Mouse (Mus musculus) heart, embryonic 15.5 days (tissue): ENCODE measurements around the gene Gm20671. TPM values are rescaled to one million over a fixed set of nuclear protein-coding genes. Genes with fewer than 3 reads are reported as not detected.
"Not testable (repeated sequence)": the region's sequence is repeated elsewhere in the genome, so short reads cannot be mapped to it uniquely, and the experiment has no call there.

Experiments
- ATAC-seq: fragments of 200-750 bp; cut with Nextera tagmentation; replicated peaks from 2 replicates; pipeline ENCODE4 v1.8.0; 2017; ENCODE audit warnings: low read depth, moderate TSS enrichment; ENCODE audit not compliant: insufficient number of reproducible peaks, insufficient read depth, low FRiP score
- H3K27ac ChIP-seq: fragments of 300-500 bp; sonication (generic); 2 replicates; pipeline ENCODE4 v1.5.1; 2015; ENCODE audit warnings: mild to moderate bottlenecking, inconsistent platforms
- H3K27me3 ChIP-seq: fragments of 300-500 bp; sonication (generic); 2 replicates; pipeline ENCODE4 v1.6.1; 2015; ENCODE audit warnings: inconsistent platforms
- H3K36me3 ChIP-seq: fragments of 300-500 bp; sonication (generic); 2 replicates; pipeline ENCODE4 v1.6.1; 2015; ENCODE audit warnings: mild to moderate bottlenecking, inconsistent platforms
- H3K4me1 ChIP-seq: fragments of 300-500 bp; sonication (generic); replicated peaks from 2 replicates; pipeline ENCODE4 v1.6.1; 2015; ENCODE audit warnings: inconsistent platforms
- H3K4me2 ChIP-seq: fragments of 300-500 bp; sonication (generic); 2 replicates; pipeline ENCODE4 v1.6.1; 2015; ENCODE audit warnings: inconsistent platforms, mild to moderate bottlenecking, moderate library complexity
- H3K4me3 ChIP-seq: fragments of 300-500 bp; sonication (generic); 2 replicates; pipeline ENCODE4 v1.5.1; 2015; ENCODE audit warnings: mild to moderate bottlenecking, inconsistent platforms
- H3K9ac ChIP-seq: fragments of 300-500 bp; sonication (generic); 2 replicates; pipeline ENCODE4 v1.6.1; 2015; ENCODE audit warnings: mild to moderate bottlenecking, inconsistent platforms
- H3K9me3 ChIP-seq: fragments of 300-500 bp; sonication (generic); replicated peaks from 2 replicates; pipeline ENCODE4 v1.6.1; 2016; ENCODE audit warnings: inconsistent platforms
- WGBS: fragments of 180-500 bp; shearing (Covaris S2); methylation state at CpG from one replicate; pipeline ENCODE4 v1.1.7; 2015; ENCODE audit warnings: mixed read lengths; 5-methylcytosine and 5-hydroxymethylcytosine counted together
- polyA plus RNA-seq: library from polyadenylated mRNA; unstranded; fragments of >200 nt; fragmentation: Nextera tagmentation; extraction: Ambion mirVana; gene quantifications from 2 replicates; pipeline ENCODE4 v1.2.1, GENCODE M21; 2015

The Gm20671 gene
- not detected in 2 replicates for polyA plus RNA-seq

- Histone ChIP-seq H3K4me1 (no peaks in the 10 kb centered on the region), H3K27me3 (no peaks in the 10 kb centered on the region), H3K27ac (no peak within 1 kb of the TSS), H3K36me3 (peaks cover 63% of the 10 kb centered on the region), H3K9ac (no peak within 1 kb of the TSS), H3K4me3 (no peak within 1 kb of the TSS), H3K9me3 (no peaks in the 10 kb centered on the region), H3K4me2 (no peak within 1 kb of the TSS)
- WGBS, result 76% methylated on average over 7 of the region's 7 CpGs
- no peak for ATAC-seq
Observed at GRCm38 (mm10) chr5:32827009-32827408, at the start of gene Gm20671. TSS of gene Gm20671 (minus strand) at chr5:32827109.

- Histone ChIP-seq H3K4me3 (no peak overlapping the region), H3K27me3 (no peaks in the 10 kb centered on the region), H3K27ac (no peak overlapping the region), H3K36me3 (peaks cover 59% of the 10 kb centered on the region), H3K9me3 (no peaks in the 10 kb centered on the region), H3K9ac (no peak overlapping the region), H3K4me1 (no peaks in the 10 kb centered on the region), H3K4me2 (no peak overlapping the region)
- ATAC-seq, result no peak
- WGBS, result 91% methylated on average over 5 of the region's 5 CpGs
Observed at GRCm38 (mm10) chr5:32872346-32872745, 45.4 kb upstream of the Gm20671 start.

DNA sequence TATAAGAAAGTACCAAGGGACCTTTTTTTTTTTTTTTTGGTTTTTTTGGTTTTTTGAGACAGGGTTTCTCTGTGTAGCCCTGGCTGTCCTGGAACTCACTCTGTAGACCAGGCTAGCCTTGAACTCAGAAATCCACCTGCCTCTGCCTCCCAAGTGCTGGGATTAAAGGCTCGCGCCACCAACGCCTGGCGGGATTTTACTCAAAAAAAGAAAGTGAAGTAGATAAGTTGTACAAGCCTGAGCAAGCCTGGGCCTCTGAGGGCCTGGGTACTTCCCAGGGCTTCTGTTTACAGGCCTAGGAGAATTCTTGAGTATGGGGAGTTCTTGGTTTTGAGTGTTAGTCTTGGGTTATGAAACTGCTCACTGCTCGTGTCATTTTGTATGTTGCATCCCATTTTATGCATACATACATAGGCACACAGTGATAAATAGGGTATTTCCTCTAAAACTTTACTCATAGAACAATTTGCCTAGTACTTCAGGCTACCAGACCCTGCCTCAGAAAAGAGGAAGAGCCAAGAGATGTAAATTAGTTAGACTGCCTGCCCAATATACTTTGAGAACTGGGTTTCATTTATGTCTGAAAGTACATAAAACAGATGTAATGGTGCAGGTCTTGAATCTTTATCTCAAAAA, 42.6 kb upstream of the Gm20671 start:
- no peak for ATAC-seq
- Histone ChIP-seq H3K4me1 (peaks cover under 1% of the 10 kb centered on the region), H3K9ac (no peak overlapping the region), H3K36me3 (peaks cover 47% of the 10 kb centered on the region), H3K4me3 (no peak overlapping the region), H3K27ac (no peak overlapping the region), H3K4me2 (no peak overlapping the region), H3K9me3 (no peaks in the 10 kb centered on the region), H3K27me3 (no peaks in the 10 kb centered on the region)
- WGBS, result 97% methylated on average over 5 of the region's 5 CpGs

DNA sequence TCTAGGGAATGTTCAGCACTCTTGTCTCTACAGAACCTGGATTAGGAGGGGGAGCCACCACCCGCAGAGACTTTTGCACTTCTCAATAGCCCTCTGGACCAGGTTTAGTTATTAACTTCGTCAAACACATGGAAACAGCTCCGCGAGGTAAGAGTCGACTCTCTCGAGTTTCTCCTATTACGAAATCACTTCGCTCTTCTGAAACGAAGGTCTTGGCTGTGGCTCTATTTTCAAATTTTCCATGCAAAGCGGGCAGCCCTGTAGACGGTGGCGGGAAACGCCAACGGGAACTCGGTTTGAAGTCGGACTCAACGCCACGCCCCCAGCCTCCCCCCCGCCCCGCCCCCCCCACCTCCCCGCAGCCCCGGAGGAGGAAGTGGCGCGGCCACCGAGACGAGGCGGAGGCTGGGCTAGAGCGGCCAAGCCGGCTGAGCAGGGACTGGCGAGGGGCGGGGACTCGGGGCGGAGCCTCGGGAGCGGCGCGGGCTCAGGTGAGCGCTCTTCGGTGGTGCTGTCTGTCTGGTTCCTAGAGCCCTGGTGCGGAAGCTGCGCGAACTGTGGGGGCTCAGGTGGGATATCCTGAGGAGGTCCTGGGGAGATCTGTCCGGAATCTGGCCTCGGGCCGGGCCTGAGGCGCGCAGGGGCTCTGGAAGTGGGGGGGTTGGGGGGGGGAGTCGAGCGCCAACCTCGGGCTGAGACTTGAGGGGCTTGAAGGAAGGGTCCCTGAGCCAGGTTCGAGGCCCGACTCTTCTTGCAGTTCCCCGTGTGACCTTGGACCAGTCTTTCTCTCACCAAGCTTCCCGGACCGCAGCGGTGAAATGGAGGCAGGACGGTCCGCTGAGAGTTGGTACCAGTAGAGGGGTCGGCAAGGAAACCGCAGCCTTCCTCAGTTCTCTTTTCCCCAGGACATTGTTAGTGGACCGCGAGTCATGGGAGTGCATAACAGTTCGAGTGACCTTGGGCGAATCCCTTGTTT, 36.6 kb upstream of the Gm20671 start, which contains the start of gene Depdc5:
TSS of gene Depdc5 (plus strand) at position 449 of the 976 bp plus-strand sequence.
- Histone ChIP-seq H3K36me3 (peaks cover 14% of the 10 kb centered on the region), H3K4me3 (peak within 1 kb of the TSS; percentile 86), H3K4me2 (peak within 1 kb of the TSS; percentile 81), H3K4me1 (peaks cover 6% of the 10 kb centered on the region), H3K9ac (peak within 1 kb of the TSS; percentile 82), H3K9me3 (no peaks in the 10 kb centered on the region), H3K27ac (peak within 1 kb of the TSS; percentile 82), H3K27me3 (no peaks in the 10 kb centered on the region)
- ATAC-seq, result peak; percentile 99
- whole genome bisulfite sequencing, result under 1% methylated on average over 64 of the region's 64 CpGs

DNA sequence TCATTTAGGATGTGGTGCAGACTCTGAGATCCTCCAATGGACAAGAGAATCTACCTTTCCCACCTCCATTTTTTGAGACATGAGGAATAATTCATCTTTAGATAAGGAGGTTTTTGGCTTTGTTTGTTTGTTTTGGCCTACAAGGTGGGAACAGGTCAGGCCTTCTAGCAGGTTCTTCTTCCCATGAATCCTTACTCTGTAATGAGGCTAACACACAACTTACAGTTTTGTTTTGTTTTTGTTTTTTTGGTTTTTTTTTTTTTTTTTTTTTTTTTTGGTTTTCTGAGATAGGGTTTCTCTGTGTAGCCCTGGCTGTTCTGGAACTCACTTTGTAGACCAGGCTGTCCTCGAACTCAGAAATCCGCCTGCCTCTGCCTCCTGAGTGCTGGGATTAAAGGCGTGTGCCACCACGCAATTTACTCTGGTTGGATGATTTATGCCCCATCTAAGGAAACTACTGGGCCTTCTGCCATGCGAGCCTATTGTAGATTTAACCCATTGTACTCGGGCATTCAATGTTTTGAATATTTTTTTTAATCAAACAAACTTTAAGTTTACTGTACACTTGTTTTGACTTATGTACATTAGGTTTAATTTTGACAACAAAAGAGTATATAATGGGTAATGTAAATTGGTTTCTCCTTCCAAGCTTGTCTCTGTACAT, 35.7 kb upstream of the Gm20671 start:
- peaks cover 6% of the 10 kb centered on the region for H3K4me1 ChIP-seq
- no peak for ATAC-seq
- no peak overlapping the region for H3K9ac ChIP-seq
- H3K9me3 ChIP-seq, result no peaks in the 10 kb centered on the region
- H3K4me3 ChIP-seq, result no peak overlapping the region
- H3K27me3 ChIP-seq, result no peaks in the 10 kb centered on the region
- peaks cover 5% of the 10 kb centered on the region; the same call in 1 of the 2 replicates for H3K36me3 ChIP-seq
- peak overlapping the region; percentile 81; the same call in 1 of the 2 replicates for H3K4me2 ChIP-seq
- H3K27ac ChIP-seq, result no peak overlapping the region
- 65% methylated on average over 6 of the region's 6 CpGs for WGBS

GRCm38 (mm10) chr5:32861082-32861481, 34.2 kb upstream of the Gm20671 start:
- Histone ChIP-seq H3K9me3 (no peaks in the 10 kb centered on the region), H3K4me3 (no peak overlapping the region), H3K4me1 (peaks cover 6% of the 10 kb centered on the region), H3K27me3 (no peaks in the 10 kb centered on the region), H3K4me2 (no peak overlapping the region), H3K27ac (no peak overlapping the region), H3K36me3 (no peaks in the 10 kb centered on the region), H3K9ac (no peak overlapping the region)
- no peak for ATAC-seq
- WGBS, result 86% methylated on average over 1 of the region's 1 CpGs

GRCm38 (mm10) chr5:32857781-32858220, 30.9 kb upstream of the Gm20671 start:
- H3K9ac ChIP-seq, result peak overlapping the region; percentile 54
- H3K36me3 ChIP-seq, result no peaks in the 10 kb centered on the region
- peak overlapping the region; percentile 57 for H3K4me3 ChIP-seq
- no peaks in the 10 kb centered on the region for H3K9me3 ChIP-seq
- ATAC-seq, result no peak
- H3K4me1 ChIP-seq, result peaks cover 5% of the 10 kb centered on the region; the same call in 1 of the 2 replicates
- H3K27ac ChIP-seq, result no peak overlapping the region
- no peaks in the 10 kb centered on the region for H3K27me3 ChIP-seq
- WGBS, result 4% methylated on average over 6 of the region's 6 CpGs
- peak overlapping the region; percentile 65 for H3K4me2 ChIP-seq

- not testable (repeated sequence) for H3K9me3 ChIP-seq, H3K4me2 ChIP-seq, H3K9ac ChIP-seq, H3K27me3 ChIP-seq, ATAC-seq, H3K27ac ChIP-seq, H3K4me3 ChIP-seq, H3K36me3 ChIP-seq
- H3K4me1 ChIP-seq, result peaks cover 19% of the 10 kb centered on the region
- 97% methylated on average over 3 of the region's 3 CpGs for WGBS
Observed at GRCm38 (mm10) chr5:32855274-32855673, 28.4 kb upstream of the Gm20671 start.

GRCm38 (mm10) chr5:32854818-32855217, 27.9 kb upstream of the Gm20671 start:
- Histone ChIP-seq H3K4me2 (no peak overlapping the region), H3K4me3 (no peak overlapping the region), H3K27me3 (no peaks in the 10 kb centered on the region), H3K9ac (no peak overlapping the region), H3K36me3 (peaks cover 4% of the 10 kb centered on the region), H3K4me1 (peaks cover 19% of the 10 kb centered on the region), H3K9me3 (no peaks in the 10 kb centered on the region), H3K27ac (peak overlapping the region; percentile 41)
- 84% methylated on average over 4 of the region's 4 CpGs for WGBS
- ATAC-seq, result no peak

- Histone ChIP-seq H3K4me2 (peak within 1 kb of the TSS; percentile 77), H3K4me1 (peaks cover 19% of the 10 kb centered on the region), H3K9me3 (no peaks in the 10 kb centered on the region), H3K9ac (peak within 1 kb of the TSS; percentile 99), H3K27ac (peak within 1 kb of the TSS; percentile 91), H3K4me3 (peak within 1 kb of the TSS; percentile 96), H3K36me3 (peaks cover 4% of the 10 kb centered on the region), H3K27me3 (no peaks in the 10 kb centered on the region)
- peak; percentile 97 for ATAC-seq
- under 1% methylated on average over 49 of the region's 51 CpGs for WGBS
Observed at GRCm38 (mm10) chr5:32853731-32854507, 27.0 kb upstream of the Gm20671 start, which contains the start of gene Prr14l. TSS of gene Prr14l (minus strand) at chr5:32854256.
